Mouse (Mus musculus) forebrain, embryonic 11.5 days (tissue): Measurements from ENCODE around the gene Kcnip4. TPM values are rescaled to one million over a fixed set of nuclear protein-coding genes. Genes with fewer than 3 reads are reported as not detected.

Source experiments
- ATAC-seq: fragments of 200-750 bp; cut with Nextera tagmentation; replicated peaks from 2 replicates; pipeline ENCODE4 v1.8.0; 2017; ENCODE audit warnings: moderate TSS enrichment; ENCODE audit not compliant: low FRiP score
- DNase-seq: peaks from one replicate; pipeline ENCODE4 v3.0.0-alpha.2; 2017; ENCODE audit warnings: low spot score
- H3K27ac ChIP-seq: fragments of 300-500 bp; sonication (generic); 2 replicates; pipeline ENCODE4 v1.5.1; 2014; ENCODE audit warnings: low read depth, low read length
- H3K27me3 ChIP-seq: fragments of 300-500 bp; sonication (generic); 2 replicates; pipeline ENCODE4 v1.6.1; 2014; ENCODE audit warnings: mild to moderate bottlenecking, low read length, mixed read lengths; ENCODE audit not compliant: control insufficient read depth, insufficient read depth
- H3K36me3 ChIP-seq: fragments of 300-500 bp; sonication (generic); 2 replicates; pipeline ENCODE4 v1.6.1; 2014; ENCODE audit warnings: mild to moderate bottlenecking, low read length, moderate library complexity, mixed read lengths; ENCODE audit not compliant: control insufficient read depth, insufficient read depth
- H3K4me1 ChIP-seq: fragments of 300-500 bp; sonication (generic); replicated peaks from 2 replicates; pipeline ENCODE4 v1.6.1; 2014; ENCODE audit warnings: low read length, mixed read lengths; ENCODE audit not compliant: control insufficient read depth, insufficient read depth
- H3K4me2 ChIP-seq: fragments of 300-500 bp; sonication (generic); 2 replicates; pipeline ENCODE4 v1.6.1; 2014; ENCODE audit warnings: low read depth, mild to moderate bottlenecking, low read length, moderate library complexity, mixed read lengths; ENCODE audit not compliant: severe bottlenecking
- H3K4me3 ChIP-seq: fragments of 300-500 bp; sonication (generic); 2 replicates; pipeline ENCODE4 v1.5.1; 2014; ENCODE audit warnings: low read depth, low read length
- H3K9ac ChIP-seq: fragments of 300-500 bp; sonication (generic); 2 replicates; pipeline ENCODE4 v1.6.1; 2014; ENCODE audit warnings: low read length
- H3K9me3 ChIP-seq: fragments of 300-500 bp; sonication (generic); 2 replicates; pipeline ENCODE4 v1.6.1; 2016; ENCODE audit warnings: low read length, mixed read lengths; ENCODE audit not compliant: control insufficient read depth
- WGBS: fragments of 180-500 bp; shearing (Covaris S2); extraction: QIAGEN DNeasy Blood & Tissue Kit; methylation state at CpG from one replicate; pipeline ENCODE4 v1.1.7; 2014; 5-methylcytosine and 5-hydroxymethylcytosine counted together
- polyA plus RNA-seq: library from polyadenylated mRNA; unstranded; fragments of >200 nt; fragmentation: Nextera tagmentation; extraction: Ambion mirVana; gene quantifications from 2 replicates; pipeline ENCODE4 v1.2.1, GENCODE M21; 2014

The Kcnip4 gene
- polyA plus RNA-seq, 1 experiment from 2014 or later, result 1.7 TPM

DNA sequence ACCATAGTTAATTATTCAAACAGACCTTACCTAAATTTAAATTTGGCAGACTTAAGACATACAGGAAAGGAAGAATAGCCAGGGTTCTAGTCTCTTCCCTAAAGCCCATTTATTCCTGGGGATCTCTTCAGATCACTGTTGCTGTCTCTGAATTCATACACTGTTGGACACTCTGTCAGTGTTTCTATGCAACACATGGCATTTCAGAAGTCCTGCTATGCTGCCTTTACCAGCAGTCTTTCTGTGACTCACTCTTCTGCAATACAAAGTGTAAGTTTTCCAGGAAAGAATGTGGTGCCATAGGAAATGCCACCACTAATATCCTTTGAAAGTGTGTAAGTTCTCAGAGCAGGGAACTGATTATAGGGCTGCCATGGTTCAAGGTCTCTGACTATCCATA is 936.7 kb downstream of the Kcnip4 start:
- Histone ChIP-seq H3K4me2 (no peak overlapping the region), H3K27ac (no peak overlapping the region)

DNA sequence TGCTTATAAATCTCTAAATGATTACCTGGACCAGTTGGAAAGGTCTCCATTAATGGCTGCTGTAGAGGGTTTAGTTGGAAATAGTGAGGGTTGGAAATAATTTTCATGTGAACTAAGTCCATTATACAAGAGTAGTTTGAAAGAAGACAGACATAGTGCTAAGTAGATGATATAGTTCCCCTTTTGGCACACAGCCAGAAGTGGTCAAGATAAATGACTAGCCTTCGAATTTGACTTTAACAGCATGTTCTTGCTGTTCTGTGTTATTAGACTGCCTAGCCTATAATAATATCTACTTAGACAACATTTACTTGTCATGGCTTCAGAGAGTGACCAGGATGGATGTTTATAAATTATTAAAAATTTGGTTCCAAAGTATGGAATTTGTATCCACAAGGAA is 941.3 kb downstream of the Kcnip4 start:
- Histone ChIP-seq H3K9me3 (no peaks in the 10 kb centered on the region), H3K4me3 (no peak overlapping the region), H3K27me3 (no peaks in the 10 kb centered on the region), H3K9ac (no peak overlapping the region), H3K4me1 (no peaks in the 10 kb centered on the region), H3K27ac (no peak overlapping the region), H3K4me2 (no peak overlapping the region), H3K36me3 (no peaks in the 10 kb centered on the region)
- ATAC-seq, result no peak
- DNase-seq, result no peak
- WGBS, result 84% methylated on average over 1 of the region's 1 CpGs

More for the DNA sequence above, 936.7 kb downstream of the Kcnip4 start:
- ATAC-seq, result no peak
- no peaks in the 10 kb centered on the region for H3K27me3 ChIP-seq
- H3K4me1 ChIP-seq, result no peaks in the 10 kb centered on the region
- H3K4me3 ChIP-seq, result no peak overlapping the region
- no peaks in the 10 kb centered on the region for H3K9me3 ChIP-seq
- no peaks in the 10 kb centered on the region for H3K36me3 ChIP-seq
- H3K9ac ChIP-seq, result no peak overlapping the region
- DNase-seq, result no peak

DNA sequence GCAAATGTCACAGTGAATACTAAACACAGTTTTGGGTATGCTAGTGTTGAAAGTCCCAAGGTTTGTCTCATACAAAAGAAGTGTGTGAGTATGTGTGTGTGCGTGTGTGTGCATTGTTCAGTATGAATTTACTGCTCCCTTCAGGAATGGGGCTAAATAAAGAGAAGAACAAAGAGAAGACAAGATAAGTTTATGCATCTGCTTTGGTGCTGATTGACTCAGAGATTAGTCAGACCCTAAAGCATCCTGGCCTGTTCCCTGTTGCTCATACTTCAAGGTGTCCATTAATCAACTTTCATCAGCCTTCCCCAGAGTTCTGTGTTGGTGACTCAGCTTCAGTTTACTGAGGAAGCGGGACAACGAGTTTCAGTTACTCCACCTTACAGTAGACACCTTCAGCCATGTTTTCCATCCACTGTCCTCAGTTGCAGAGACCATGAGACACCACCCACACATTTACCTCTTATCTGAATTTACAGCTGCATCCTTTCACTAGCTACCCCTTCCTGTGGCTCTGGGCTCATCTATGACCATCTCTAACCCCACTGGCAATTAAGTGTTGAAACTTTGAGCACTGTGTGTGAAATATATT is 960.6 kb downstream of the Kcnip4 start:
- 97% methylated on average over 3 of the region's 3 CpGs for WGBS
- no peak overlapping the region for H3K27ac ChIP-seq
- no peak for ATAC-seq
- H3K9me3 ChIP-seq, result no peaks in the 10 kb centered on the region
- no peaks in the 10 kb centered on the region for H3K27me3 ChIP-seq
- no peaks in the 10 kb centered on the region for H3K36me3 ChIP-seq
- H3K4me1 ChIP-seq, result no peaks in the 10 kb centered on the region
- no peak overlapping the region for H3K4me2 ChIP-seq
- no peak for DNase-seq
- no peak overlapping the region for H3K9ac ChIP-seq
- no peak overlapping the region for H3K4me3 ChIP-seq

DNA sequence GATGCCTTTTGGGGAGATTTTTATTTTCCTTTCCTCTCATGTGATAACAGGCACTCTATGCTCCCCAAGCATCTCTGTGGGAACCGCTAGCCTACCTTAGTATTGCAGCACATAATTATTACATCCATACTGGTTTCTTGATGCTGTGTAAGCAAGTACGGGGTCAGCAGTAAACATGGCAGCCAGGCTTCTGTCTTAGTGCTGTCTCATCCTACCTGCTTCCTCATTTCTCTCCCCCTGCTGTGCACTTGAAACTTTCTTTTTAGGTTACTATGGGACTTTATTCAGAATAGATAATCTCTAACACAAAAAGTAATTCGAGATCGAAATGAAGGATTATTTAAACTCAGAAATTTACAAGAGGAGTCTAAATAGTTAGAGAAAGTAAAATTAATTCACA is 973.0 kb downstream of the Kcnip4 start:
- no peaks in the 10 kb centered on the region for H3K36me3 ChIP-seq
- H3K4me3 ChIP-seq, result no peak overlapping the region
- H3K9me3 ChIP-seq, result no peaks in the 10 kb centered on the region
- DNase-seq (no peak), ATAC-seq (no peak)
- no peaks in the 10 kb centered on the region for H3K4me1 ChIP-seq
- no peak overlapping the region for H3K9ac ChIP-seq
- WGBS, result 82% methylated on average over 4 of the region's 4 CpGs
- no peak overlapping the region for H3K4me2 ChIP-seq
- no peak overlapping the region for H3K27ac ChIP-seq
- no peaks in the 10 kb centered on the region for H3K27me3 ChIP-seq

DNA sequence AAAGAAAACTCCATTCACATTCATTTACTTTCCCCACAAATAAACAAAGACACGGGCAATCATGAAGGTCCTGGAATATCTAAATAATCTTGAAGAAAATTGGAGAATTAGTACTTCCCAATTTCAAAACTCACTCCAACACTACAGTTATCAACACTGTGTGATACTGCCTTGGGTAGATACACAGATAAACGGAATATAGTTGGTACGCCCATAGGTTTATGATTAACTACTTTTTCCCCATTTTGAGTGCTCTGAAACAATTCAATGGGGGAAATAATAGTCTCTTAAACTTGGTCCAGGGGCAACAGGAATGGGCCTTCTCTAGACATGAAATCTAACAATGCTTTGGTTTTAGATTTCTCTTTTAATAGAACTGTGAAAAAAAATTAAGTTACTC is 978.9 kb downstream of the Kcnip4 start:
- H3K9ac ChIP-seq, result no peak overlapping the region
- no peaks in the 10 kb centered on the region for H3K36me3 ChIP-seq
- no peak for ATAC-seq
- DNase-seq, result no peak
- no peak overlapping the region for H3K27ac ChIP-seq
- no peaks in the 10 kb centered on the region for H3K4me1 ChIP-seq
- no peak overlapping the region for H3K4me3 ChIP-seq
- H3K9me3 ChIP-seq, result no peaks in the 10 kb centered on the region
- WGBS, result 92% methylated on average over 3 of the region's 3 CpGs
- no peaks in the 10 kb centered on the region for H3K27me3 ChIP-seq
- no peak overlapping the region for H3K4me2 ChIP-seq

DNA sequence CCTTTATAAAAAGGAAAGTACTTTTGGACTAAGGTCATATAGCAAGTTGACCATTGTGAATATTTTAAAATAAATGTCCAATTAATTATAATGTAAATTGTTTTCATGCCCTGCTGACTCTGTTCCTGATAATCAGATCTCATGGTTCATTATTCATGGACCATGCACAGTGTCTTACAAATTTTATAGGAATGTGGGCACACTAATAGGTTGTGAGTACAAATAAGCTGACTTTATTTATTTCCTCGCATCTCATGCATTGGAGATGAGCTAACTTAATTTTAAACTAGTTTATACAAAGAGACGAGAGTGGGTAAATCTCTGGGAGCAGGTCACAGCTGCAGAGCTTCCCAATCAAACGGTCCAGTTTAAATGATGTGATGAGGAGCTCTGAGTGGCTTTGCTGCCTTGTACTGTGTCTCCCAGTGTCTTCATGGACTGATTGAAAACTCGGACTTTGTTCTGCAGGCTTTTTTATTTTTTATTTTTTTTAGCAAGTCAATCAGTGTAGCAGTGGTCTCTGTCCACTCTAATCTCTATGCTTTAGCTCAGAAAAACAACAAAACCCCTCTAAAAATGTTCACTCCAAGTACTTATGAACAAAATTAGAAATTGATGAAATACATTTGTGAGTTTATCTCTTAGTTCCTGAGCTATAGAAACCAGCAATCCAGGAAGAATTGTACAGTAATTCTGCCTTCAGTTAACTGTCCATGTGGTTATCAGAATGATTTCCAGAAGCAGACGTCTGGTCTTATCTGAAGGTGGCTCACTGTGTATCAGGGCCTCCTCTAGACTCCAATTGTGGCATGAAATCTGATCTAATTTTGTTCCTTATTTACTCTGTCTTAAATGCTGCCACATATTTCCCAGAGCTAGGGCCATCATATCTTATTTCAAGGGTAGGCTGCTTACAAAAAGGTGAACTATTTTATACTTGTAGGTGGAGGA is 979.6 kb downstream of the Kcnip4 start:
- H3K36me3 ChIP-seq, result no peaks in the 10 kb centered on the region
- H3K9ac ChIP-seq, result no peak overlapping the region
- no peaks in the 10 kb centered on the region for H3K27me3 ChIP-seq
- no peaks in the 10 kb centered on the region for H3K9me3 ChIP-seq
- H3K4me1 ChIP-seq, result no peaks in the 10 kb centered on the region
- DNase-seq (no peak), ATAC-seq (peak; percentile 58; the same call in 1 of the 2 replicates)
- WGBS, result 41% methylated on average over 5 of the region's 5 CpGs
- H3K4me3 ChIP-seq, result no peak overlapping the region
- no peak overlapping the region for H3K4me2 ChIP-seq
- no peak overlapping the region for H3K27ac ChIP-seq

DNA sequence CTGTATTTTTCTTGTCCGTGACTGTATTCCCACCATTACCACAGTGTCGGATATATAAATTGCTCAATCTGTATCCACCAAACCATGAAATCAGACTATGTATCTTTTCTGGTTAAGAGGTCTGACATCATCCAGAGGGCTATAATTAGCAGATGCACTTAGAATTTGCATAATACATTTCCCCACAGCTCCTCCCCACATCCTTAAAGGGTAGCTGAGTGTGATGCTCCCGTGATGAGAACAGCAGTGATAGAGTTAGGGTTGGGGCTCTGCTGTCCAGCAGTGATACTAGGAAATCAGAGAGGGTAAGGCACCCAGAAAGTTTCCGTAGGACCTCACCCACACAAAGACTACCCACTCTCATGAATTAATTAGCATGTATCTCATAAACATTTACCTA is 1006.7 kb downstream of the Kcnip4 start:
- Histone ChIP-seq H3K9ac (no peak overlapping the region), H3K4me2 (no peak overlapping the region), H3K27ac (no peak overlapping the region), H3K4me3 (no peak overlapping the region), H3K36me3 (no peaks in the 10 kb centered on the region), H3K9me3 (no peaks in the 10 kb centered on the region), H3K4me1 (no peaks in the 10 kb centered on the region), H3K27me3 (no peaks in the 10 kb centered on the region)
- DNase-seq, result no peak
- WGBS, result 76% methylated on average over 4 of the region's 4 CpGs
- ATAC-seq, result 0 out of 2 replicates have a peak, but pooled peaks have one; percentile 21

DNA sequence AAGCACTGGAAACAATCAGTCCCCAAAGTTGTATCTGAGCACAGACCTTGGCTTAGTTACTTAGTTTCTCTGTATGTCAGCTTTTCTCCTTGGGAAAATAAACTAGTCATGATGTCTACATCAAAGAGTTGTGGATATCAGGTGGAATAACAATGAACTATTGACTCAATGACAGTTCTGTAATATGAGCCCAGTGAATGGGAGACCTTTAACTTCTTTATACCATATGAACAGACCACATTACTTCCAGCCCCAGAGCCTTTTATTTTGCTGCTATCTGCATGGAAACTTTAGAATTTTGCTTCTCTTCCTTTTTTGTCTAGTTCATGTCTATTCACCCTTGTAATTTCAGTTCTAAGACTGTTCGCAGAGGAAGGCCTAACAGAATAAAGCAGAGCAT is 1011.4 kb downstream of the Kcnip4 start:
- H3K9me3 ChIP-seq, result no peaks in the 10 kb centered on the region
- H3K36me3 ChIP-seq, result no peaks in the 10 kb centered on the region
- no peak overlapping the region for H3K27ac ChIP-seq
- DNase-seq, result no peak
- no peaks in the 10 kb centered on the region for H3K27me3 ChIP-seq
- no peak overlapping the region for H3K9ac ChIP-seq
- WGBS, result 30% methylated on average over 1 of the region's 1 CpGs
- H3K4me1 ChIP-seq, result no peaks in the 10 kb centered on the region
- H3K4me3 ChIP-seq, result no peak overlapping the region
- no peak overlapping the region for H3K4me2 ChIP-seq
- peak; percentile 68 for ATAC-seq
